Mouse (Mus musculus) spleen, adult 2 months (tissue): Measurements from ENCODE around the gene Dnm2.

ENCODE experiments used
- CTCF ChIP-seq: fragments of 200-500 bp; IDR thresholded peaks from 2 replicates; pipeline ENCODE4 v1.5.1; 2011; ENCODE audit warnings: mild to moderate bottlenecking, inconsistent platforms; ENCODE audit not compliant: insufficient read depth, insufficient read length, insufficient replicate concordance; ENCODE audit errors: extremely low read depth
- POLR2A ChIP-seq: fragments of 200-500 bp; IDR thresholded peaks from 2 replicates; pipeline ENCODE4 v1.6.1; 2011; ENCODE audit warnings: low read depth, low read length, inconsistent platforms

DNA sequence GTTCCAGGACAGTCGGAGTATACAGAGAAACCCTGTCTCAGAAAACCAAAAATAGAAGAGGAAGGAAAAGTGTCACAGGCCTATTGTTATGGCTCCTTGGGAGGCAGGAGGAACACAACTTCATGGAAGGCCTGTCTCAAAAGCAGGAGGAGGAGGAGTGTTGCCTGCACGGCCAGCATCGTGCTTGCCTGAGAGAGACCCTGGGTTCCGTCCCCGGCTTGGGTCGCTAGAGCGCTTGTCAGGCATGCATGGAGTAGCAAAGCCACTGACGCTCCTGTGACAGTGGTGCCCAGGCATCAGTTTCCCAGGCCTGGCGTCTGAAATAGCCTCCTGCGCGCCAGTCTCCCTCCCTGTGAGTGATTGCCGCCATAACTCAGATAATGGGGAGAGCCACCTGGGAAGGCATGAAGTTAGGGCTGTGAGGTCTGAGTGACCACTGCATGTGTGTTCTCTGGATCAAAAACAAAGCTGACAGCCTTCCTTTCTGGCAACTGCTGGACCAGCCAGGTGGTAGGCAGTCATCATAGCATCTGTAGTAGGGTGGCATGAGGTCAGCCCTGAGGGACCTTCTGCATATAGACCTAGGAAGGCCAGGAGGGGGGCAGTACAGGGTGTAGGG is 73.7 kb downstream of the Dnm2 start:
- TF ChIP-seq CTCF, result no peak
- no peak for TF ChIP-seq POLR2A
